Mouse (Mus musculus) left cerebral cortex, postnatal 36 days (tissue): ENCODE measurements around the gene Pdgfra. TPM values are rescaled to one million over a fixed set of nuclear protein-coding genes. Genes with fewer than 3 reads are reported as not detected.

Experiments used
- microRNA-seq: library from miRNA; unstranded; fragments of <30 nt; microRNA quantifications from one replicate; pipeline ENCODE4 v1.2.0, GENCODE M21; 2022
- total RNA-seq, 2 experiments: library from RNA; stranded (reverse); gene quantifications; 2 replicates each; pipeline ENCODE4 v1.2.3; 2021

Pdgfra gene
- total RNA-seq, 2 experiments from 2014 or later = 41.2 to 42.5 TPM

Small RNA genes lying within 50 kb of the gene (microRNA-seq; reads per million reads assigned to microRNA genes)
- not detected for gene Mir7025

Other genes with a start within 250 kb of the Pdgfra start
- gene Chic2, start 107.5 kb upstream of the Pdgfra start, total RNA-seq = 10 to 100 TPM; 15.3 to 18.8 TPM
- gene Gsx2, start 76.7 kb upstream of the Pdgfra start, total RNA-seq = under 1 TPM in 1 of 2 experiments, not detected in 1; 0.39 TPM